In genomic region chr2:158615161-158615680, GRCm38 (mm10) we compare ENCODE assay signal across 12 mouse cellular contexts. TPM values are rescaled to one million over a fixed set of nuclear protein-coding genes. Genes with fewer than 3 reads are reported as not detected.
DNase-seq lines count a peak whose midpoint lies in the region; ATAC-seq lines count a peak whose summit lies in the region.
"Had no signal": no experiment of that assay in that cellular context is flagged by ENCODE, and none has a peak within 500 bp of the region (broad histone marks: within the 10 kb centered on the region; RNA-seq: fewer than 3 reads in every experiment).

No protein-coding gene starts in this region.

- H3K36me3 ChIP-seq in heart, embryonic 15.5 days, result no peaks in the 10 kb centered on the region
- 0 out of 2 replicates have a peak, but pooled peaks cover 4% of the 10 kb centered on the region for H3K36me3 ChIP-seq in forebrain, embryonic 14.5 days (ENCODE audit: control insufficient read depth, insufficient read depth, low read length)
- H3K36me3 ChIP-seq in limb, embryonic 15.5 days, result no peaks in the 10 kb centered on the region
- H3K36me3 ChIP-seq in neural tube, embryonic 11.5 days (ENCODE audit: control insufficient read depth, insufficient read depth, low read length), result no peaks in the 10 kb centered on the region

- DNase-seq in heart, adult 11 months, result no peak
- no peak for DNase-seq in forebrain, embryonic 14.5 days (ENCODE audit: low spot score)
- no peak for DNase-seq in neural tube, embryonic 11.5 days (ENCODE audit: low spot score)
- no peak for DNase-seq in gastrocnemius, adult 18-20 months (ENCODE audit: low spot score)
- DNase-seq in thymus, postnatal 0 days (ENCODE audit: low spot score), result no peak
- no peak for DNase-seq in embryo, embryonic 9.5 days (ENCODE audit: extremely low spot score)
- DNase-seq: cerebellum, postnatal 14 days; gastrocnemius, adult 2 months; lung, adult 2 months had no signal

- ATAC-seq in heart, embryonic 15.5 days (replicated peaks; ENCODE audit: insufficient number of reproducible peaks, insufficient read depth, low FRiP score, low read depth), result no peak
- ATAC-seq in forebrain, embryonic 14.5 days, result no peak
- ATAC-seq in limb, embryonic 15.5 days (ENCODE audit: insufficient number of reproducible peaks, low FRiP score, low TSS enrichment, low read depth), result no peak
- ATAC-seq in neural tube, embryonic 11.5 days (ENCODE audit: insufficient read depth, low FRiP score, low TSS enrichment), result no peak

- H3K4me2 ChIP-seq in heart, embryonic 15.5 days, result peak overlapping the region; percentile 36; the same call in 1 of the 2 replicates
- peak overlapping the region; percentile 55 for H3K4me2 ChIP-seq in forebrain, embryonic 14.5 days (ENCODE audit: low read length)
- H3K4me2 ChIP-seq in limb, embryonic 15.5 days, result 0 out of 2 replicates have a peak overlapping the region, but pooled peaks have one; percentile 29
- peak overlapping the region; percentile 5 for H3K4me2 ChIP-seq in neural tube, embryonic 11.5 days (ENCODE audit: low read depth)

- H3K9ac ChIP-seq in heart, embryonic 15.5 days, result no peak overlapping the region
- peak overlapping the region; percentile 85 for H3K9ac ChIP-seq in forebrain, embryonic 14.5 days (ENCODE audit: low read length)
- no peak overlapping the region for H3K9ac ChIP-seq in limb, embryonic 15.5 days
- H3K9ac ChIP-seq in neural tube, embryonic 11.5 days (ENCODE audit: low read length), result no peak overlapping the region

- no peak overlapping the region for H3K27ac ChIP-seq in heart, embryonic 15.5 days
- no peak overlapping the region; the same call in 1 of the 2 replicates for H3K27ac ChIP-seq in forebrain, embryonic 14.5 days (ENCODE audit: low read depth, low read length)
- H3K27ac ChIP-seq in limb, embryonic 15.5 days, result no peak overlapping the region
- no peak overlapping the region for H3K27ac ChIP-seq in neural tube, embryonic 11.5 days (ENCODE audit: low read depth, low read length)
- H3K27ac ChIP-seq: gastrocnemius, adult 2 months; stomach, postnatal 0 days had no signal

- 1% methylated on average over 24 of the region's 24 CpGs for WGBS in heart, embryonic 15.5 days
- WGBS in forebrain, embryonic 14.5 days, result 3% methylated on average over 24 of the region's 24 CpGs
- 3% methylated on average over 21 of the region's 24 CpGs for WGBS in limb, embryonic 15.5 days
- under 1% methylated on average over 24 of the region's 24 CpGs for WGBS in neural tube, embryonic 11.5 days

- peak overlapping the region; percentile 17; the same call in 1 of the 2 replicates for H3K4me3 ChIP-seq in heart, embryonic 15.5 days
- H3K4me3 ChIP-seq in forebrain, embryonic 14.5 days (ENCODE audit: low read depth, low read length), result peak overlapping the region; percentile 47
- peak overlapping the region; percentile 11; the same call in 1 of the 2 replicates for H3K4me3 ChIP-seq in limb, embryonic 15.5 days
- peak overlapping the region; percentile 15 for H3K4me3 ChIP-seq in neural tube, embryonic 11.5 days (ENCODE audit: low read depth, low read length)
- H3K4me3 ChIP-seq: gastrocnemius, adult 2 months had no signal

- no peaks in the 10 kb centered on the region for H3K9me3 ChIP-seq in heart, embryonic 15.5 days (replicated peaks)
- H3K9me3 ChIP-seq in forebrain, embryonic 14.5 days (replicated peaks; ENCODE audit: control insufficient read depth, low read length), result no peaks in the 10 kb centered on the region
- H3K9me3 ChIP-seq in limb, embryonic 15.5 days, result no peaks in the 10 kb centered on the region
- H3K9me3 ChIP-seq in neural tube, embryonic 11.5 days (ENCODE audit: control insufficient read depth, low read length), result no peaks in the 10 kb centered on the region

- peaks cover 22% of the 10 kb centered on the region for H3K4me1 ChIP-seq in heart, embryonic 15.5 days (replicated peaks)
- H3K4me1 ChIP-seq in forebrain, embryonic 14.5 days (ENCODE audit: control insufficient read depth, insufficient read depth, low read length), result no peaks in the 10 kb centered on the region
- H3K4me1 ChIP-seq in limb, embryonic 15.5 days, result peaks cover 35% of the 10 kb centered on the region
- no peaks in the 10 kb centered on the region for H3K4me1 ChIP-seq in neural tube, embryonic 11.5 days (ENCODE audit: control insufficient read depth, insufficient read depth, low read length)

- peaks cover 98% of the 10 kb centered on the region for H3K27me3 ChIP-seq in heart, embryonic 15.5 days
- H3K27me3 ChIP-seq in forebrain, embryonic 14.5 days (replicated peaks; ENCODE audit: control insufficient read depth, insufficient read depth, low read length), result peaks cover 71% of the 10 kb centered on the region
- peaks cover 98% of the 10 kb centered on the region for H3K27me3 ChIP-seq in limb, embryonic 15.5 days
- H3K27me3 ChIP-seq in neural tube, embryonic 11.5 days (ENCODE audit: control insufficient read depth, insufficient read depth, low read length), result peaks cover 86% of the 10 kb centered on the region

RNA-seq across cellular contexts. Expression of gene Slc32a1, which starts 4.7 kb away (rescaled TPM):
- polyA plus RNA-seq in heart, embryonic 15.5 days (2015; fragmentation: Nextera tagmentation; extraction: Ambion mirVana), result not detected in 2 replicates
- 4.6 and 6.4 TPM in 2 replicates for polyA plus RNA-seq in forebrain, embryonic 14.5 days (2014; fragmentation: Nextera tagmentation; extraction: Ambion mirVana)
- polyA plus RNA-seq in limb, embryonic 15.5 days (2015; fragmentation: Nextera tagmentation; extraction: Ambion mirVana), result not detected in 2 replicates
- 1.6 and 2.4 TPM in 2 replicates for polyA plus RNA-seq in neural tube, embryonic 11.5 days (2014; fragmentation: Nextera tagmentation; extraction: Ambion mirVana)
- not detected for total RNA-seq in gastrocnemius, adult 18-20 months (2021)
- not detected in 2 replicates for polyA plus RNA-seq in thymus, postnatal 0 days (2015; fragmentation: Nextera tagmentation; extraction: Ambion mirVana)
- total RNA-seq: gastrocnemius, adult 2 months had no signal
- polyA plus RNA-seq: lung, adult 2 months; stomach, postnatal 0 days had no signal

RNA-seq across cellular contexts. Expression of gene Actr5, which starts 9.5 kb away (rescaled TPM):
- 5.6 and 7.4 TPM in 2 replicates for polyA plus RNA-seq in heart, embryonic 15.5 days (2015; fragmentation: Nextera tagmentation; extraction: Ambion mirVana)
- 10.4 and 12.8 TPM in 2 replicates for polyA plus RNA-seq in forebrain, embryonic 14.5 days (2014; fragmentation: Nextera tagmentation; extraction: Ambion mirVana)
- 7.2 and 10.2 TPM in 2 replicates for polyA plus RNA-seq in limb, embryonic 15.5 days (2015; fragmentation: Nextera tagmentation; extraction: Ambion mirVana)
- polyA plus RNA-seq in neural tube, embryonic 11.5 days (2014; fragmentation: Nextera tagmentation; extraction: Ambion mirVana), result 15.1 and 16.6 TPM in 2 replicates
- 1 to 10 TPM; 3.8 to 4.0 TPM for total RNA-seq in gastrocnemius, adult 18-20 months (2021)
- polyA plus RNA-seq in thymus, postnatal 0 days (2015; fragmentation: Nextera tagmentation; extraction: Ambion mirVana), result 16.1 and 18.4 TPM in 2 replicates

RNA-seq across cellular contexts. Expression of gene Ppp1r16b, which starts 50.0 kb away (rescaled TPM):
- polyA plus RNA-seq in heart, embryonic 15.5 days (2015; fragmentation: Nextera tagmentation; extraction: Ambion mirVana), result 5.2 and 6.8 TPM in 2 replicates
- polyA plus RNA-seq in forebrain, embryonic 14.5 days (2014; fragmentation: Nextera tagmentation; extraction: Ambion mirVana), result 12.4 and 18.4 TPM in 2 replicates
- polyA plus RNA-seq in limb, embryonic 15.5 days (2015; fragmentation: Nextera tagmentation; extraction: Ambion mirVana), result 4.1 and 4.3 TPM in 2 replicates
- polyA plus RNA-seq in neural tube, embryonic 11.5 days (2014; fragmentation: Nextera tagmentation; extraction: Ambion mirVana), result 3.9 and 4.0 TPM in 2 replicates
- 1 to 10 TPM; 2.3 to 4.4 TPM for total RNA-seq in gastrocnemius, adult 18-20 months (2021)
- 45.4 and 58.3 TPM in 2 replicates for polyA plus RNA-seq in thymus, postnatal 0 days (2015; fragmentation: Nextera tagmentation; extraction: Ambion mirVana)

Comparison
In these comparisons a context has a peak if more than half of its experiments do, and no peak if none do; other contexts are left out.
1. H3K4me2 ChIP-seq: peak in every context shown above with its lines; median percentile 55 in forebrain, embryonic 14.5 days; 36 in heart, embryonic 15.5 days; 29 in limb, embryonic 15.5 days; 5 in neural tube, embryonic 11.5 days.